Mouse (Mus musculus) NIH3T3 (cell line): ENCODE results near the gene Soat1.
"Not testable (repeated sequence)": the region's sequence is repeated elsewhere in the genome, so short reads cannot be mapped to it uniquely, and the experiment has no call there.

Experiments used
- DNase-seq: peaks from one replicate; pipeline ENCODE4 v3.0.0-alpha.2; 2012; ENCODE audit warnings: low read depth

The Soat1 gene

GRCm38 (mm10) chr1:156473961-156474503 is at the start of gene Soat1:
Soat1 (minus strand) TSS chr1:156474331.
- DNase-seq, result peak; percentile 97

DNA sequence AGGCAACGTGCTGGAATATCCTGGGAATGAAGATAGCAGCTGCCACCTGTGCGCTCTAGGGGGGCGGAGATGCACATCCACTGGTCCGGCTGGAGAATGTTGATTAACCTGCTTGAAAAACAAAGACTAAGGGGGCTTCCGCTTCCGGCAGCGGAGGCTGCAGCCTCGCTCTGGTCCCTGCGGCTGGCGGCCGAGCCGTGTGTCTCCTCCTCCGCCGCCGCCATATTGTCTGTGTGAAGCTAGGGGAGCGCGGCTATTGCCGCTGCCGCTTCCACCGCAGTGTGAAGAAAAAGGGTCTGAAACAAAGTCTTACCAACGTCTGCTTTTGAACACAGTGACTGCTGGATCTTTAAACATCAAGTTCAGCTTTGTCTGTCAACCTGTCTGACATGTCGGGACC is 49.7 kb upstream of the Soat1 start, which contains the start of gene Gm10031:
Gene Gm10031, plus strand, starts transcription at position 171 of the 400 bp plus-strand sequence.
- DNase-seq, result not testable (repeated sequence)

GRCm38 (mm10) chr1:156521796-156522517 is 47.8 kb upstream of the Soat1 start:
- peak; percentile 34 for DNase-seq

GRCm38 (mm10) chr1:156520136-156520780 is 46.1 kb upstream of the Soat1 start:
- no peak for DNase-seq

DNA sequence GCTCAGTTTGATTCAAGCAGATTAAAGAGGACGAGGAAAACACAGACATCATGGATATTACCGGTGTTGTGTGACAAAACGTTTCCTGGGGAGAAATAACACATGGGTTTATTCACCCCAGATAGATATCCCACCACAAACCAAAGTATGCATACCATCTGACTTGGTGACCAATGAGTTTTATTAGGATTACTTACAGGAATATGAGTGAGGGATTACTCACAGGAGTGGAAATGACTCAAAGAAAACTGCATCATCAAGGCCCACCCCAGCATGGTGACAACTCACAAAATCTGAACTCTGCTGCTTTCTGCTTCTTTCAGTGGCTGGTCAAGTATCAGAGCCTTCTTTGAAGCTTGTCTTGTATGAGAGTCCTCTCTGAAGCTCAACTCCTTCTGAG is 33.6 kb upstream of the Soat1 start:
- DNase-seq, result peak; percentile 44

- DNase-seq, result no peak
These were observed 31.8 kb upstream of the Soat1 start for GRCm38 (mm10) chr1:156505901-156506300.

DNA sequence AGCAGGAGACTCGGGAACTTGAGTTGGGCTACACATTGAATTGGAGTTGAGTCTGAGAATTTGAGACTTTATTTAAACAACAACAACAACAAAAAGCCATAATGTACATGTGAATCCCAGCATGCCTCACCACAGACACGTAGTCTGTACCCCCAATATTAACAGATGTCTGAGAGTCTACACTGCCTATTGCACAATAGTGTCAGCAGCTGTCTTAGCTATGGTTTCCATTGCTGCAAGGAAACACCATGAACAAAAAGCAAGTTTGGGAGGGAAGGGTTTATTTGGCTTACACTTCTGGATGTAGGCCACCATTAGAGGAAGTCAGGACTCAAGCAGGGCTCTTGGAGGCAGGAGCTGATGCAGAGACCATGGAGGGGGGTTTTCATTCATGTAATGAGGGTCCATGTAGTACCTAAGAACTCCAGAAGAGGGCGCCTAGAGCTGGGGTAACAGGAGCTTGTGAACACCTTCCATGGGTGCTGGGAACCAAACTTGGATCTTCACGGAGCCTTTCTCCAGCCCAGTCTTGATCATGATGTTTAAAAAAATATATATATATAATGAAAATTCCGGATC is 30.9 kb upstream of the Soat1 start:
- DNase-seq, result no peak

DNA sequence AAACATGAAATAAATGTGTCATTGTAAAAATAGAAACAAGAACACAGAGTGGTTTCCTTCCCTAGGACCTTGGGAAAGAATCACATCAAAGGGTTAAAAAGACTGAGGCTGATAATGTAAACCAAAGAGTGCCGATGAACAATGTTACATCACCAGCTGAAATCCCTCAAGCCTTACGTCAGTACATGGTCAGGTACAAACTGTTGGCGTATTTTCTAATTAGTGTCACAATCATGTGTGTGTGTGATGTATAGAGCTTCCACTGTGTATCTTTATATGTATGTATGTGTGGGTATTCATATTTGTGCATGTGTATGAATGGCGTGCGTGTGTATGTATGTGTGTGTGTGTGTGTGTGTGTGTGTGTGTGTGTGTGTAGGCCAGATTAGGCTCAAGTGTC is 22.8 kb upstream of the Soat1 start:
- no peak for DNase-seq

DNA sequence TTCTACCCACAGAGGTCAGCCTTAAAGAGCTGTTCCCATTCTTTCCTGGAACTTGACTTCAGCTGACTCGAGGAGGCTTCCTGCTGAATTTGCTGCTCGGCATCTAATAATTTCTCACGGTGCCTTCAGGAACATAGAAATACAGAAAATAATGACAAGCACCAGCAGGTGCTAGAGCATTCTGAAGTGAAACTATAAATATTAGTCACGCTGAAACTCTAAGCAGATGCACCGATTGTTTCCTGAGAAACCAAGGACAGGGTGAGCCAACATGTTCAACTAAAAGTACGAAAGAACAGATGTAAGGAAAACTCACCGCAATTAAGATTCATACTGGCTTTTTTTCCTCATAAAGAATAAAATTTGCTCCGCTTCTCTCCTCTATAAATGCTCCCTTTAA is 20.9 kb upstream of the Soat1 start:
- DNase-seq, result no peak

DNA sequence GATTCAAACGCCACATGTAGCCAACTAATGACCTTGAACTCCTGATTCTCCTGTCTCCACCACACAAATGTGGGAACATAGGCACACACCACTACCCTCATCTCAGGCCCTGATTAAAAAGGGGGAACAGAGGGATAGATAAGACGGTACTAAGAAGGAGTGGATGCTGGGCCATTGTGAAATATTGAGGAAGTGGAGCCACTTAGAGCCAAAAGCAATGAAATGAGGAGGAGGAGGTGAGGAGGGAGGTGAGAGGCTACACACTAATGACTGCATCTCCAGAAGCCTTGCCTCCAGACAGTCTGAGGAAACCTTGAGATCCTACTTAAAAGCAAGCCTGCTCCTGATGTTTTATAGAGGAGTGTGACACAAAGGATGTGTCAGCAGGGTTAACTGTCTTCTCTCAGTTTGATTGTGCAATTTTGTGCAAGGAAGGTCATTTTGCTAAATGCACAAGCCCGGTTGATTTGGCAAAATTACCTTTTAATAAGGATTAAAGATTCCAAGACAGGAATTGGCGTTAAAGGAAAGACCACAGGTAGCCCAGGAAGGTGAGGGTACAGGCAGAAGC is 17.2 kb upstream of the Soat1 start:
- DNase-seq, result no peak

GRCm38 (mm10) chr1:156488031-156488430 is 13.9 kb upstream of the Soat1 start:
- DNase-seq, result no peak

DNA sequence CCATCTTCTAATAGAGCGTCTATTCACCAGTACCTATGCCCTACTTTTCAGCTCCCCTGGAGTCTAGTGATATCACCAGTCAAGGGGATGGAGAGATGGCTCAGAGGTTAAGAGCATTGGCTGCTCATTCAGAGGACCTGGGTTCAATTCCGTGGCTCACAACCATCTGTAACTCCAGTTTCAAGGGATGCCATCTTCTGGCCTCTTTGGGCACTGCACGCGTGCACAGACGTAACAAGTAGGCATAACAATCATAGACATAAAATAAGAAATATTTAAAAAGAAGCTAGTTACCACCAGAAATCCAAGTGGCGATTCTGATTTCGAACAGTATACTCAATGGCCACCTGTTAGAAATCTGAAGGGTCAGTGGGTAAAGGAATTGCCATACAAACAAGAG is 13.4 kb upstream of the Soat1 start:
- no peak for DNase-seq

DNA sequence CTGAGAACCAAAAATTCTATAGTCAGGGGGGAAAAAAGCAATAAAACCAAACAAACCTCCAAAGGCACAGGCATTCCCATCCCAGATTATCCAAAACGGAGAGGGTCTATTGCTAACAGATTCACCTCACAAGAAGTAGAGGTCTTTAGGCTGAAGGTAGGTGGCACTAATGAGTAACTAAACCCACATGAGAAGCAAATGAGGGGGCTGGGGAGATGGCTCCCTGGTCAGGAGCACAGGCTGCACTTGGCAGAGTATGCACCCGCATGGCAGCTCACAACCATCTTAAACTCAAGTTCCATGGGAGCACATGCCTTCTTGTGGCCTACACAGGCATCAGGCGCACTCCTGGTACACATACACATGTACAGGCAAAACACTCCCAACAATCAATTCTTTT is 7.7 kb upstream of the Soat1 start:
- DNase-seq, result no peak

- DNase-seq, result no peak
These were observed 2.4 kb upstream of the Soat1 start for GRCm38 (mm10) chr1:156476535-156476934.

DNA sequence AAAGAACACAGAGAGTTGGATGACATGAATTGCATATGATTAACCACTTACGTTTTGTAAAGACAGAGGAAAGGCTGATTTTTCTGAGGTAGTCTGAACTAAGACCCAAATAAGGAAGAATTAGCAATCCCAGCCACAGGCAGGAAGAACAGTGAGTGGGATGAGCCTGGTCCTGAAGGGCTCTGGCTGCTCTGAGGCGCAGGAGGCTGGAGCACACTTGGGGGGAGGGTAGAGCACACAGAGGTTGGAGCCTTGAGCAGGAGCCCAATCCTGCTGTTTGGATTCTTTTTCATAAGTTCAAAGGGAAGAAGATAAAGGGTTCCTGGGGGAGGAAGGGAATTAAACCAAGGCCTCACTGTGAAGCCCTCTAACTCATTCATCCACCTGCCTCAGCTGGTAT is 1.9 kb upstream of the Soat1 start:
- DNase-seq, result no peak

- no peak for DNase-seq
These were observed 723 bp upstream of the Soat1 start for GRCm38 (mm10) chr1:156474854-156475253.

GRCm38 (mm10) chr1:156473003-156473402 is 1.1 kb downstream of the Soat1 start:
- DNase-seq, result peak; percentile 71

DNA sequence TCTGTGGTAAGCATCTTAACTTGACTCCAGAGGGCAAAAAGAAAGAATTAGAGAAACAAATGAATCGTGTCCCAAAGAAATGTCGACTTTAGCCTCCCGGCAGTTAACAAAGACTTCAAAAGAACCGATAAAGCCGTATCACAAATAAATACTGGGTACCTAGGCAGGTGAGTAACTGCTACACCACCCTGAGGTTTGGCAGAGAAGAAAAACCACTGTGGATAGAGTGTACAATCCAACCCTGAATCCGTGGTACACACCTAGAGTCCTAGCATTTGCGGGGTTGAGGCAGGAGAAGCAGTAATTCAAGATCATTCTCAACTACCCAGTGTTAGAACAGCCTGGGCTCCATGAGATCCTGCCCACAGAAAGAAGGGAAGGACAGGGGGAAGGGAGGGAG is 2.2 kb downstream of the Soat1 start:
- no peak for DNase-seq

DNA sequence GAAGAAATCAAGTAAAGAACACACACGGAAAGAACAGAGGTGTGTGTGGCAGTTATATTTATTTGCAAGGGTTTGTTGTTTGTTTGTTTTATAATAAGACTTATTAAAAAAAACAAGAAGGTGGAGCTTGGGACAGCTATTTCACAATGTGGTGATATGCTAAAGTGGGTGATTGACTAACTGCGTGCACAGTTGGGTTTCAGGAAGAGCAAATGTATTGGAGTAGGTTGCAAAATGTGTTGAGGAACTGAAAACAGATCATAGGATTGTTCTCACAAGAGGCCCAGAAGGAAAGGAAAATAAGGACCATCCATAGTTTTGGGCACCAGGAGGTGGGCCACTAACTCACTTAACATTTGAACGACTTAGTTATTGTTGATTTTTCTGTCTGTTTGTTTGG is 3.1 kb downstream of the Soat1 start:
- DNase-seq, result no peak

- no peak for DNase-seq
These were observed 3.6 kb downstream of the Soat1 start for GRCm38 (mm10) chr1:156470557-156470956.

GRCm38 (mm10) chr1:156468576-156468975 is 5.6 kb downstream of the Soat1 start:
- peak; percentile 57 for DNase-seq

DNA sequence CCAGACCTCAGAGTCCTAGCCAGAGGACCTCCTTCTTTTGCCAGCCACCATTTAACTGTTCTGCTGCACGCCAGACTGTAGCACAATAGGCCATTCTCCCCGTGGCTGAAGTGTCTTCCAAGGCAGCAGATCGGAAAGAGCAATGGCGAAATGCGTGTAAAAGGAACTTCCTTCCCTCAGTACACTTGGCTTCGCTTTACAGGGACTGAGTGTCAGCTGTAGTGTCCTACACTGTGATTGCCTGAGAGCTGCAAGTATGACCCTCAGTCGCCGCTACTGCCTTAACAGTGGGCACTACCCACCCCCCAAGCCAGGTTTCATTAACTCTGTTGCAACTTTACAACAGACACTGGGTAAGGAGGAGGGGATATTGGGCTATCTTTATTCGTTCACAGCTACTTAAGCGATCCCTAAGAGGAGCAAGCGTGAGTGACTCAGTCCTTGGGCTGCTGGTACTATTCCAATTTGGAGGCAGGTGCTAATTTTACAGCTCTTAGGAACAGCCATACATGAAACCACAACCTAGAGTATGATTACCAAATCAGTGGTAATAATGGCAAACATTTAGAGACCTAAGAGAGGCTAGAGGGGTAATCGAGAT is 6.4 kb downstream of the Soat1 start:
- DNase-seq, result peak; percentile 34
